Comparison of ENCODE assay signal across 8 mouse cellular contexts in genomic region chr5:65537420-65538071, GRCm38 (mm10). TPM values are rescaled to one million over a fixed set of nuclear protein-coding genes. Genes with fewer than 3 reads are reported as not detected.
DNase-seq lines count a peak whose midpoint lies in the region; ATAC-seq and TF ChIP-seq lines count a peak whose summit lies in the region.

No protein-coding gene starts in this region.

- peak; percentile 24 for ATAC-seq in CD4-positive, CD25-positive, alpha-beta regulatory T cell, adult 4 months
- ATAC-seq in heart, embryonic 13.5 days (ENCODE audit: extremely low read depth, insufficient number of reproducible peaks, low FRiP score, low TSS enrichment): peak; percentile 77
- ATAC-seq in megakaryocyte, adult 5-6 weeks (ENCODE audit: poor library complexity, severe bottlenecking): peak; percentile 47

- no peaks in the 10 kb centered on the region for H3K9me3 ChIP-seq in heart, embryonic 13.5 days

- no peaks in the 10 kb centered on the region for H3K36me3 ChIP-seq in heart, embryonic 13.5 days

- H3K4me2 ChIP-seq in heart, embryonic 13.5 days: peak overlapping the region; percentile 73

- no peaks in the 10 kb centered on the region for H3K27me3 ChIP-seq in cerebellum, adult 2 months (ENCODE audit: control insufficient read depth, insufficient read depth, low read length)
- no peaks in the 10 kb centered on the region for H3K27me3 ChIP-seq in heart, embryonic 13.5 days (replicated peaks)

- no peak for TF ChIP-seq CTCF in cerebellum, adult 2 months (IDR thresholded peaks at IDR 0.05; ENCODE audit: borderline replicate concordance, insufficient read depth, low read depth, low read length)
- TF ChIP-seq CTCF in cortical plate, adult 2 months (IDR thresholded peaks at IDR 0.05; ENCODE audit: extremely low read depth, insufficient read depth, low read length): no peak

- peak overlapping the region; percentile 82 for H3K4me3 ChIP-seq in cerebellum, adult 2 months (replicated peaks; ENCODE audit: insufficient read depth, low read depth, low read length)
- peak overlapping the region; percentile 95 for H3K4me3 ChIP-seq in cortical plate, adult 2 months (ENCODE audit: insufficient read depth, low read length)
- peak overlapping the region; percentile 96 for H3K4me3 ChIP-seq in heart, embryonic 13.5 days

- no peaks in the 10 kb centered on the region; the same call in 1 of the 2 replicates for H3K4me1 ChIP-seq in cerebellum, adult 2 months (ENCODE audit: control insufficient read depth, insufficient read depth, low read length)
- H3K4me1 ChIP-seq in cortical plate, adult 2 months (ENCODE audit: control insufficient read depth, insufficient read depth, low read length): 0 out of 2 replicates have a peak, but pooled peaks cover 2% of the 10 kb centered on the region
- H3K4me1 ChIP-seq in heart, embryonic 13.5 days: peaks cover 25% of the 10 kb centered on the region

- WGBS in cerebellum, adult 2 months: under 1% methylated on average over 59 of the region's 59 CpGs
- WGBS in heart, embryonic 13.5 days: under 1% methylated on average over 55 of the region's 59 CpGs

- DNase-seq in cerebellum, adult 2 months: no peak
- DNase-seq in cerebellum, adult 8-10 months: no peak
- peak; percentile 23 to 30 for DNase-seq in layer of hippocampus, postnatal 36 days
- DNase-seq in right cerebral cortex, postnatal 10 days (ENCODE audit: low spot score in 2 of 2): peak; percentile 49 to 55

- no peak for TF ChIP-seq POLR2A in cerebellum, adult 2 months (IDR thresholded peaks at IDR 0.05; ENCODE audit: borderline replicate concordance, insufficient read depth, low read length)
- no peak for TF ChIP-seq POLR2A in cortical plate, adult 2 months (IDR thresholded peaks at IDR 0.05; ENCODE audit: extremely low read depth, insufficient read depth, low read length)

- peak overlapping the region; percentile 99 for H3K9ac ChIP-seq in heart, embryonic 13.5 days

- peak overlapping the region; percentile 76 for H3K27ac ChIP-seq in cerebellum, adult 2 months (ENCODE audit: insufficient read depth, low read length)
- H3K27ac ChIP-seq in cortical plate, adult 2 months (ENCODE audit: insufficient read depth, low read length): peak overlapping the region; percentile 96
- H3K27ac ChIP-seq in heart, embryonic 13.5 days (replicated peaks): peak overlapping the region; percentile 100

RNA-seq across cellular contexts. Expression of gene Ube2k, which starts 0.5 kb away (rescaled TPM):
- polyA plus RNA-seq in cerebellum, adult 2 months (2012; rRNA removed): 99.9 and 110 TPM in 2 replicates
- polyA plus RNA-seq in CD4-positive, CD25-positive, alpha-beta regulatory T cell, adult 4 months (2017; shearing (Covaris generic)): 100 to 1,000 TPM in 1 of 2 experiments, 10 to 100 TPM in 1; 97.1 to 108 TPM
- 107 and 110 TPM in 2 replicates for polyA plus RNA-seq in cortical plate, adult 2 months (2012; rRNA removed)
- 124 and 142 TPM in 2 replicates for polyA plus RNA-seq in heart, embryonic 13.5 days (2015; fragmentation: Nextera tagmentation; extraction: Ambion mirVana)
- total RNA-seq in layer of hippocampus, postnatal 36 days (2021): 100 to 1,000 TPM; 131 to 135 TPM
- 125 and 131 TPM in 2 replicates for total RNA-seq in megakaryocyte, adult 5-6 weeks (2015)
- 31.5 and 62.8 TPM in 2 replicates for total RNA-seq in megakaryocyte, adult 5-6 weeks (2017)

RNA-seq across cellular contexts. Expression of gene Smim14, which starts 0.6 kb away (rescaled TPM):
- 132 and 147 TPM in 2 replicates for polyA plus RNA-seq in cerebellum, adult 2 months (2012; rRNA removed)
- 100 to 1,000 TPM; 155 to 157 TPM for polyA plus RNA-seq in CD4-positive, CD25-positive, alpha-beta regulatory T cell, adult 4 months (2017; shearing (Covaris generic))
- polyA plus RNA-seq in cortical plate, adult 2 months (2012; rRNA removed): 146 and 154 TPM in 2 replicates
- polyA plus RNA-seq in heart, embryonic 13.5 days (2015; fragmentation: Nextera tagmentation; extraction: Ambion mirVana): 100 and 101 TPM in 2 replicates
- 100 to 1,000 TPM; 162 to 169 TPM for total RNA-seq in layer of hippocampus, postnatal 36 days (2021)
- total RNA-seq in megakaryocyte, adult 5-6 weeks (2015): 154 TPM in 2 replicates
- total RNA-seq in megakaryocyte, adult 5-6 weeks (2017): 87.1 and 94.7 TPM in 2 replicates

RNA-seq across cellular contexts. Expression of gene Gm43552, which starts 44.9 kb away (rescaled TPM):
- polyA plus RNA-seq in cerebellum, adult 2 months (2012; rRNA removed): 0.86 TPM in 1 of 2 replicates, not detected in the other
- not detected for polyA plus RNA-seq in CD4-positive, CD25-positive, alpha-beta regulatory T cell, adult 4 months (2017; shearing (Covaris generic))
- polyA plus RNA-seq in cortical plate, adult 2 months (2012; rRNA removed): 0.49 TPM in 1 of 2 replicates, not detected in the other
- 1.9 TPM in 1 of 2 replicates, not detected in the other for polyA plus RNA-seq in heart, embryonic 13.5 days (2015; fragmentation: Nextera tagmentation; extraction: Ambion mirVana)
- 1 to 10 TPM; 4.5 to 7.7 TPM for total RNA-seq in layer of hippocampus, postnatal 36 days (2021)
- not detected in 2 replicates for total RNA-seq in megakaryocyte, adult 5-6 weeks (2015)
- total RNA-seq in megakaryocyte, adult 5-6 weeks (2017): not detected in 2 replicates

Comparison
In these comparisons a context has a peak if more than half of its experiments do, and no peak if none do; other contexts are left out.
1. DNase-seq: peak in layer of hippocampus, postnatal 36 days (2 of 2) and right cerebral cortex, postnatal 10 days (2 of 2); none in cerebellum, adult 2 months (0 of 2) and cerebellum, adult 8-10 months (single experiment).
2. ATAC-seq: peak in every context shown above with its lines; median percentile 77 in heart, embryonic 13.5 days; 47 in megakaryocyte, adult 5-6 weeks; 24 in CD4-positive, CD25-positive, alpha-beta regulatory T cell, adult 4 months.
3. Peak in every context shown above with its lines, with median percentiles within 50 percentile points of each other: H3K27ac ChIP-seq and H3K4me3 ChIP-seq.